Mouse (Mus musculus) ovary, postnatal 14 days (tissue): ENCODE results near the gene Sp6.

Experiments used
- DNase-seq: peaks from one replicate; pipeline ENCODE4 v3.0.0; 2022; ENCODE audit warnings: low spot score

The Sp6 gene

DNA sequence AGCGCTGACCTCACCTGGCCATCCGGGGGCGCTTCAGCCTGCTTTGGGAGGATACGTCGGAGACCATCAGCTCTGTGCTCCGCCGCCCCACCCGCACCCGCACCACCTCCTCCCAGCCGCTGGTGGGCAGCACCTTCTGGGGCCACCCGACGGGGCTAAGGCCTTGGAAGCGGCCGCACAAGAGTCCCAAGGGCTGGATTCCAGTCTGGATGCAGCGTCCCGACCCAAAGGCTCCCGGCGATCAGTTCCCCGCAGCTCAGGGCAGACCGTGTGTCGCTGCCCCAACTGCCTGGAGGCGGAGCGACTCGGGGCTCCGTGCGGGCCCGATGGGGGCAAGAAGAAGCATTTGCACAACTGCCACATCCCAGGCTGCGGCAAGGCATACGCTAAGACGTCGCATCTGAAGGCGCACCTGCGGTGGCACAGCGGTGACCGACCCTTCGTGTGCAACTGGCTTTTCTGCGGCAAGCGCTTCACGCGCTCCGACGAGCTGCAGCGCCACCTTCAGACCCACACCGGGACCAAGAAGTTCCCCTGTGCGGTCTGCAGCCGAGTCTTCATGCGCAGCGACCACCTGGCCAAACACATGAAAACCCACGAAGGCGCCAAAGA, 8.8 kb downstream of the Sp6 start:
- DNase-seq: peak; percentile 72

DNA sequence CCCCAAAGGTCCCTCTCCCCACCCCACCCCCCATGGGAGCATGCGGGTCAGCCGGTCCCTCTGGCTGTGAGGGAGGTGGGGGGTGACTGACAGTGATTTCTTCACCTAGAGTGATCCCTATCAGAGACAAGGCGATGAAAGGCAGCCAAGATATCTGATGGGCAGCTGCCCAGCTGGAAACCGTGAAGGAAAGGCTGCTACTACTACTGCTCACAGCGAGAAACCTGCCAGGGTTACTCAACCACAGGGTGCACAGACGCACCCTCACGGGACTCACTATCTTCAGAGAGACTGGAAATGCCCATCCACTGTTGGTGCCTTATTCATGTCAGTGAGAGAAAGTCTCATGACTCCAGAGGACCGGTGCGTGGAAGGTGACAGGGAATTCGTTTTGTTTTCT, 11.8 kb downstream of the Sp6 start:
- DNase-seq: peak; percentile 43

DNA sequence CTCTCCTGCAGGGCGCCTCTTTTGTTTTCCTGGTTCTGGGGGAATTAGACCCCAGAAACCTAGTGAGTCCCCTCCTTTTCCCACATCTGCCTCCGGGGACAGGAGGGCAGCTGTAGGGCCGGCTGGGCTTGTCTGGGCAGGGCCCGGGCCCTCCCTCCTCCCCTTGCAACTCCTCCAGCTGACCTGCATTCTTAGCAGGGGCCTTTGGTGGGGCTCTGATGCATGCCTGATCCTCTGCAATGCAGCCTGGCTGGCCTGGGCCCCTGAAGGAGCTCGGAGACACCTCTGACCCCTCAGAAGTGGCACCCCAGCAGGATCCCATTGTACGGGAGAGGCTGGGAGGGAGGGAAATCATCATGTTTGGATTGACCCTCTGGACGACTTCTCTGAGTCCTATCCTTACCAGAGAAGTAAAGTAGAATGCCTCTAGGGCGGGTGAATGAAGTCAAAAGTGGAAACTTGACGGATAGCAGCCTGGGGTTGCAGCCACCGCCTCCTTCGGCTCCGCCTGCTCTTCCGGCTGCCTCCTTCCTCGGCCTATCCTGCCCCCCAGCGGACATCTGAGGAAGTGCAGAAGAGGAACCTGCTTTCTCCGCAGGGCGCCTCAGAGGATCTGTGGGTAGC, 12.6 kb downstream of the Sp6 start:
- peak; percentile 90 for DNase-seq

DNA sequence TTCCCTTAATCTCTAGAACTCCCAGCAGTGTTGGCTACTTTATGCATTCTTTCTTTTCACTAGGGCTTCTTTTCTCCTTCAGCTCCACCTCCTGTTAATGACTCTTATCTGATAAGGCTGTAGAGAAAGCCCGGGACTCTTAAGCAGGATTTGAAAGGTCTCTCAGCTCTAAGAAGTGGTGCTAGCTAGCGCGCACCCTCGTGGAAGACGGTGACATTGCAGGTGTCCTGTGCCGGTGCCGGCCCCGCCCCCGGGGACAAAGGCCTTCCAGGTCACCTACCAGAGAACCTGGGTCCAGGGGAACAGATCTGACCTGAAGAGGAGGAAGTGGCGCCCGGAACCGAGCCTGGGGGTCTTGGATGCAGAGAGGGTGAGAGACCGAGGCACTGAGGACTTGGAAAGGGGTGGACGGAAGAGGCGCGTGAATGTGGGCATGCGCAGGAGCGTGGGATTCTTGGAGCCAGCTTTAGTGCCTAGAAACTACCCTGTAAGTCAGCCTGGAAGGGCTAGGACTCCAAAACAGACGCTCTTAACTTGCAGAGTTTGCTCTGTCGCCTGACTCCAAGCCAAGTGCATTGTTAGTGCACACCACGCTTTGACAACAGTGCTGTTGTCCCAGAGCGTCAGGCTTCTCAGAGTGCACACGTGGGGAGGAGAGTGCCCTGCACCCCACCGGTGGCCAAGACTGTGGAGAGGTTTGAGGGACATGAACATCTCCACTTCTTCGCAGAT, 16.7 kb downstream of the Sp6 start, which contains the start of gene Scrn2:
Gene Scrn2, plus strand, starts transcription at position 253 of the 732 bp plus-strand sequence.
- peak; percentile 81 for DNase-seq

DNA sequence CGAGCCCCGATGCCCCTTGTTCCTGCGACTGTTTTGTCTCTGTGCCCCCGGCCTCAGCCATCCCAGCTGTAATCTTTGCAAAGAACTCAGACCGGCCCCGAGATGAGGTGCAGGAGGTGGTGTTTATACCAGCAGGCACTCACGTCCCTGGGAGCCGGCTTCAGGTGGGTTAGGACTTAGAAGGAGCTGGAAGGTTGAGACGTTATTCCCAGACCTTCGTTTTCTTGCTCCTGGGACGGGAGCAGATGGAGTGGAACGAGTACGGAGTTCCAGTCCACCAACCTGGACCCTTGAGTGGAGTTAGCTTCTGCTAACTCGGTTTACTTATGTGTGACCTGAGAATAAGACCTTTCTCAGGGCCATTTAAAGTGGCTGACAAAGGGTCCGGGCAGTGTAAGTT, 17.2 kb downstream of the Sp6 start:
- no peak for DNase-seq

DNA sequence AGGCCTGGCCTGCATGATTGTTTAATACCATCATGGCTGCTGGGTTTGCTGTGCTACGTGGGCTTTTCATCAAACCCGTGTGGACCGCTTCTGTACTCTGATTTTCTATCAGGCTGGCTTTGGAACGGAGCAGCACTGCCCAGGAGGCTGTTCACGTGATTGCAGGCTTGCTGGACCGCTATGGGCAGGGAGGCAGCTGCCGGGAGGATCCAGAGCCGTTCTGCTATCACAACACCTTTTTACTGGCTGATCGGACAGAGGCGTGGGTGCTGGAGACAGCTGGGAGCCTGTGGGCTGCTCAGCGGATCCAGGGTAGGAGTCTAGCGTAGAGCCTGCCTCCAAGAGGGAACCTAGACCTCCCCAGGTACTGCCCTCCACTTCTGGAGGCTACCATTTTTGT, 18.8 kb downstream of the Sp6 start:
- DNase-seq: no peak

DNA sequence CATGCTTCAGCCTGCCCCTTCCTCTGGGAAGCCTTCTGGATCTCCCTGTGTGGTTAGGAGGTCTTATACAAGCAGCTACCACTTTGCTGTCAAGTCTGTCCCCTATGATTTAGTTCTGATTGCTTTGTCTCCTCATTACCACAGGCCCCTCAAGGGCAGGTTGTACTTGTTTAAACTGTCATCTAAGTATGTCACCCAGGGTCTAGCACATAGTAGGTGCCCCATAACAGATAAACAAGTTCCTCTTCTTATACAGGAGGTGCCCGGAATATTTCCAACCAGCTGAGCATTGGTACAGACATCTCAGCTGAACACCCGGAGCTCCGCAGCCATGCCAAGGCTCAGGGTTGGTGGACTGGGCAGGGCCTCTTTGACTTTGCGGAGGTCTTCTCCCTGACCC, 19.3 kb downstream of the Sp6 start:
- DNase-seq: no peak

DNA sequence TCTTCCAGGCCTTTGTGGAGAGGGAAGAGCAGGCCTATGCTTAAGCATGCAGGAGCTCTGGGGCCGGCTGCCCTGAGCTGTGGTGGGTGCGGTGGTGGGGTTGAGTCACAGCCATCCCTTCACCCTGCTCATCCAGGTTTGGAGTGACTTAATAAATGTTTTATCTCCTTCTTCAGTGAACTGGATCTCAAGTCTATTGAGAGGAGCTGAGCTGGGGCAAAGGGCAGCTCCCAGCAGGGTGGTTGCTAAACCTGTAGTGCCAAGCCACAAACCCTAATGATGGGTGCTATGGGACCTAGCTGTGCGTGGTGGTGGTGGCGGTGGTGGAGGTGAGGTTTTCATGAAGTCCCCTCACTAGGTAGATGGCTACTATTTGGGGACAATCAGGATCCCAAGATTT, 20.6 kb downstream of the Sp6 start:
- no peak for DNase-seq

DNA sequence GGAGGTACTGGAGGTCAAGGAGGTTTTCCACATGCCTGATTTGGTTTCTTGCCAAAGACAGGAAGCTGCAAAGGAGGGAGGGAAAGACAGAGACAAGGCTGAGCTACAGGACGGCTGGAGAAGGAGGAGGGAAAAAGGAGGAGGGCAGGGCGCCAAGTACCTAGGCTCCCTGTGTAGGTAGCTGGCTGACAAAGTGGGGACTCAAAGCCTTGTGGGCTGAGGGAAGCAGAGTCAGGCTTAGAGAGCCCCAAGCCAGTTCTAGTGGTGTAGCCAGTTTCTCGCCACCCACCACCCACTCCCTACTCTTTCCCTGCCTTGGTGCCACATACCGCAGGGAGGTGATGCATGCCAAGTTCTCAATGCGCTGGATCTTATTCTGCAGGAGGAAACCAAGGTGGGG, 22.9 kb downstream of the Sp6 start:
- DNase-seq: no peak

DNA sequence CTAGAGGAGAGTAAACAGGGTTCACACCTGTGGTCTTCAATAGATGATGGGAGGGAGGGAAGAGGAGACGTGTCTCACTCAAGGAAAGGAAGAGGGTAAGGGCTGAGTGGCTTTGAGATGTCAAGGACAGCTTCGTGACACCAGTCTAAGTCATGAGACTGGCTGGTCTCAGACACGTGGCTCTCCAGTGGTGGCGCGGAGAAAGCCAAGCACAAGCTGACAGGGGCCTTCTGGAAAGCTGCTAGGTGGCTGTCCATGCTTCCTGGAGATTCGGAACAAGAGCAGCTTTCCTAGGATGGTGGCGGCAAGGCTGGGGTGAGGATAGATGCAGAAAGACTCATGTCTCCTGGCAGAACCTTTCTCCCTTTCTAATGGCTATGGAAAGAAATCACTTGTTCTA, 25.7 kb downstream of the Sp6 start:
- no peak for DNase-seq

DNA sequence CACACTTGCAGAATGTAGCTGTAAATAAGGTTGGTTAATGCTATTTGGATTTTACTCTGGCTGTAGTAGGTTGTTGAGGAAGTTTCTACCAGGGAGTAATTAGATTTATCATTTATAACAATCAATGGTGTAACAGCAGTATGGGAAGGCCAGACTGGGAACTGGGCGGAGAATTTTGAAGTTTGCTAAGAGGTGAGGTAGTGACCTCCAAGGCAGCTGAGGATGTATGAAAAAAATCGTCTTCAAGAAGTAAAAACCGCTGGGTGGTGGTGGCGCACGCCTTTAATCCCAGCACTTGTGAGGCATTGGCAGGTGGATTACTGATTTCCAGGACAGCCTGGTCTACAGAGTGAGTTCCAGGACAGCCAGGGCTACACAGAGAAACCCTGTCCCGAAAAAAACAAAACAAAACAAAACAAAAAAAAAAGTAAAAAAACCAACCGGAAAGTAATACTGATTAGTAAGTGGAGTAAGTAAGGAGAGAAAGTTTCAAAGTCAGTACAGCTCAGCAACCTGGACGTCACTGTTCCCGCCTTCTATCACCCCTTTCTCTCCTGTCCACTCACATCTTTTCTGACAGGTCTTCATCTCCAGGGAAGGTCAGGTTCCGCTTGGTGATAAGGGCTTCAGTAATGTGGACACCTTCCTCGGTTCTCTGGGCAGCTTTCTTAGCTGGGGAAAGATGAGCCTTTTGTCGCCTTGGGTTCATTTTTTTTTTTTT, 27.3 kb downstream of the Sp6 start:
- DNase-seq: no peak

DNA sequence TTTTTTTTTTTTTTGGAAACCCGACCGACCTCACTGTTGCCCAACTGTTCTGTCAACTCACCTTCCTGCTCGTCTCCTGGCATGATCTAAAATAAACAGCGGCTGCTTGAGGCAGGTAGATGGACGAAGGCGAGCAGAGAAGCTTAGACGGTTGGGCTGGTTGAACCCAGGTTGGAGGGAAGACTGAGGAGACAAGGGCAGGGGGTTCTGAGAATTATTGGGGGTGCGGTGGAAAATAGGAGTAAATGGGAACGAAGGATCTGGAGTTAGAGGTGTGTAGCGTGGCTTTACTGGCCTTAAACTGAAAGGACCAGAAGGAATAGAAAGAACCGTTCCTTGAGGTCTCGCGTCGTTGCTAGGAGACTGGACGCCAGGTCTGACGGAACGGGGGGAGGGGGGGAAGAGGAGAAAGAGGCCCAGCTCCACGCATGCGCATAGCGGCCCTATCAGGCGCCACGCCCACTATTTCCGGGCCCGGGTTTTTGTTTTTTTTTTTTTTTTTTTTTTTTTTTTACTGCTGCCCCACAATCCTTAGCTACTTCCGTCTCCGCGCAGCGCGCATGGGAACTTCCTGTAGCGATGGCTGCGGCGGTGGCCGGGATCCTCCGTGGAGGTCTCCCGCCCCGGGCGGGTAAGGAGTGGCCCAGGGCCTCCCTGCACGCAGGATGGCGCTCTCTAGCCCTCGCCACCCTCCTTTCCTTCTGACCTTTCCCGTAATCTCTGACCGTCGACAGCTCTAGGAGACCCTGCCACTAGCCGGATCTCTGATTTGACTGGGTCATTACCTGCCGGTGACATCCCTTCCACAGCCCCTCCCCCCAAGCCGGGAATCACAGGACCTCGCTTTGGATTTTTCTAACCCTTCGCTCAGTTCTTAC, 28.1 kb downstream of the Sp6 start, which contains the start of the genes Lrrc46 and Mrpl10:
Gene Lrrc46, minus strand, starts transcription at position 386 of the 878 bp plus-strand sequence.
Gene Mrpl10, plus strand, starts transcription at position 539 of the 878 bp plus-strand sequence.
- DNase-seq: peak; percentile 81

DNA sequence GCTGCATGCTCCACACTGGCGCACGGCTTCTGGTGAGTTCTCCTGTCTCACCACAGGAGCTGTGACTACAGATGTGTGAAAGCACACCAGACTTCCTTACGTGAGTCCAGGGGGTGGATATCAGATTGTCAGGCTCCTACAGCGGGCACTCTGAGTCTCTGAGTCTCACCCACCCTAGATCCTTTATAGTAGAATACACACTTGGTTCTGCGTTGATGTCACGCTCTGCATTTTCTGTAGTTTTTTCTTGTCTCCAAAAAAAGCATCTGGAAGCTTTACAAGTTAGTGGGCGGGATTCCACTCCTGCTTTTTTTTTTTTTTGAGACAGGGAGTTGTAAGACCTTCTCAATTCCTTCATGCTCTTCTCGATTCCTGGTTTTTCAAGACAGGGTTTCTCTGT, 31.7 kb downstream of the Sp6 start:
- DNase-seq: no peak

DNA sequence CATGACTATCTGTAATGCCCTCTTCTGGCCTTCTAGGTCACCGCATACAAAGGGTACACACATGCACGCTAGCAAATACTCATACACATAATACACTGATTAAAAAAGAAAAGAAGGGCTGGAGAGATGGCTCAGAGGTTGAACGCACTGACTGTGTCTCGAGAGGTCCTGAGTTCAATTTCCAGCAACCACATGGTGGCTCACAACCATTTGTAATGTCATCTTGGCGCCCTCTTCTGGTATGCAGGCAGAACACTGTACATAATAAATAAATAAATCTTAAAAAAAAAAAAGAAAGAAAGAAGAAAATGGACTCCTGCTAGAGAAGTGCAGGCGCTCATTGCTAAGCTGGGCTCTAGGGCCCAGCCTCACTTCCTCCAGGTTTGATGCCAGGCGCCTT, 32.7 kb downstream of the Sp6 start:
- DNase-seq: no peak

DNA sequence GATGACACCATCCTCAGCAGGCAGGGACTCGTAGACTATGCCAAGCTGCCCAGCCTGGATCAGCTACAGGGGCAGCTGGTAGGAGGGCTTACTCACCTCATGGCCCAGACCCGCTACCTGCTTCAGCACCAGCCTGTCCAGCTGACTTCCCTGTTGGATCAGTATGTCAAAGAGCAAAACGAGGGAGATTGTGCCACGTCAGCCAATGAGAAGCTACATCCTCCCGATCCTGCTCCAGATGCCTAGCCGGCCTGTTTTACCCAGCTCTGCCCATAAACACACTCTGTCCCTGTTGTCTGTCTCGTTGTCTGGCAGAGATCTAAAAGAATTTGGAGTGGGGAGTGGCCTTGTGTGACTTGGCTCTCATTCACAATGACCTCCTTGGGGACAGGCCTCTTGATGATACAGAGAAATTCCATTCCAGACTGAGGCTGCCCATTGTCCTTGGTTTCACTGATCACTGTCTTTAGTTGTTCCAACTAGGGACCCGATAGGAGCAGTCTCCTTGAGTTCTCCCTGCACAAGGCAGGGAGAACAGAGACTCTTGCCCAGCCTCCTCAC, 35.0 kb downstream of the Sp6 start:
- DNase-seq: no peak

DNA sequence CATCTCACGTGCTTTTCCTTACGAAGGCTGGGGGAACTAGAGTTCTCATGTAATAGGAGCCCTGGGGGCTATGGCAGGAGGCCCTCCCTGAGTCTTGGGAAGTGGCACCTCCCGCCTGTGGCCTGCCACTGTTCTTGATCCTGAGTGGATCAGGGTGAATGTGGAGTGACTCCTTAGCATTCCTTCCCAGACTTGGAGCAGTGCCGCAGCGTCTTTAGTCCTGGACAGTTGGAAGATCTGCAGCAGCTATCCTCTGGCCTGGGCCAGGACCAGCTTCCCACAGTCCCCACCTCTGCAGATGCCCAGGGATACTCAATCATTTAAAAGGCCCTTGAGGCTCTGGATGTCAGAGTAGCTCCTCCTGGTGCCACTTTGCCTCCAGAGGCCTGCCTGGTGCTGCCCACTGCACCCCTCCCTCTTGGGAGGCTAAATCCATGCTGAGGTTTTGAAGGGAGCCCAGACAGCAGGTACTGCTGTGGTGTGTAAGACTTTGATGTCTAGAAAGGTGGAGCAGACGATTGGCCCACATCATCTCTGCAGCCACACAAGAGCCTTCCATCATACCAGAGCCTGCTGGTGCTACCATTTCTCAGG, 36.4 kb downstream of the Sp6 start:
- no peak for DNase-seq

DNA sequence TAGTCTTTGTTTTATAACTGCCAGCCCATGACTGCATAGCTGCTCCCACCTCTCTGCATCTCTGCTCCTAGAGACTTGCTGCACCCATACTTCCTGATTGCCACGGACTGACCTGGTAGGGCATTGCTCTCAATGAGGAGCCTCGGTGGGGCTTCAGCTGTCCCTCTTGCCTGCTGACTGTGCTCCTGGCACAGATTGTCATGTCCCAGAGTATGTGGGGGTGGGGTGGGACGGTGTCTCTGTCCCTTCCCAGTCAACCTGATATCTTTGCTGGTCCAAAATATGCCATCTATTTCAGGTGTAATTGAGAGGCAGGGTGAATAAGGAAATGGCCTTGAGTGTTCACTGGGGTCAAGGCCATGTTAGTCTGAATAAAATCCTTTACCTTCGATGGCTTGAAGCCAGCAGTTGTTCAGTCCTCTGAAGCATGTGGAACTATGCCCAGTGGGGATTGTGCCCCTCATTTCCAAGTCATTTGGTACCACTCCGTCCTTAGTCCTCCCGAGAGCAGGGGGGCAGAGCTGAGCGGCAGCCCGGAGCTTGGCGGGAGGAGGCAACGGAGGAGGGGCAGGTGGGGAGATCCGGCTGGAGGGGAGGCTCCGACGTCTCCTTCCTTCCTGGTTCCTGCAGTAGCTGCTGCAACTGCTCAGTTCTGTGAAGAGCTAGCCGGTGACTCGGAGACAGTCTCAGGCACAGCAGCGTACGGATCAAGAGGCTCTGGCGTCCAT, 37.2 kb downstream of the Sp6 start, which contains the start of gene Osbpl7:
Gene Osbpl7, plus strand, starts transcription at position 413 of the 728 bp plus-strand sequence.
- peak; percentile 60 for DNase-seq

DNA sequence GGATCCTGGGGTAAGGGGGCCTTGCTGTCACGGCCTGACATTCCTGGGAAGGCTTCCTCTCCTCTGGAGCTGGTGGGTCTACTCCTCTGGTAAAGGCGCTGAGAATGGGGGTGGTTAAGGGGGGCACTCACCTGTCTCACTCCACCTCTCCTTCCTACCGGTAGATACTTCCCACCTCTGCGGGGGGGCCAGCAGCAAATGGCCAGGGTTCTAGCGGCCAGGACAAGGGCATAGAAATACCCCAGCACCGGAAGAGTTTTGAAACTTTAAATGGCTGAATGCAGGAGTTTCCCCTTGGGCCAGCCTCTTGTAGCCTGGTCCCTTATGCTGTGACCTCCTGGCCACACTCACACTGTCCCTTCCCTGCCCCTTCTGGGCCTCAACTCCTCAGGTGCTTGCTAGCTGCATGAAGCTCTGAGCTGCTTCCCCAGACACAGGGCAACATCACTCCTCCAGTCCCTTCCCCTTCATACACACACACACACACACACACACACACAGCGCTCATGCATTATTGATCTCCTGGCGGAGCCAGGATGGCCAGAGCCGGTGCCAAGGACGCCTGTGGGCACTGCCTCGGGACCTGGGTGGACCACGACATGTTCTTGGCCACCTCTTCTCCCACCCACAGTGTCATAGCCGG, 37.9 kb downstream of the Sp6 start:
- DNase-seq: no peak

DNA sequence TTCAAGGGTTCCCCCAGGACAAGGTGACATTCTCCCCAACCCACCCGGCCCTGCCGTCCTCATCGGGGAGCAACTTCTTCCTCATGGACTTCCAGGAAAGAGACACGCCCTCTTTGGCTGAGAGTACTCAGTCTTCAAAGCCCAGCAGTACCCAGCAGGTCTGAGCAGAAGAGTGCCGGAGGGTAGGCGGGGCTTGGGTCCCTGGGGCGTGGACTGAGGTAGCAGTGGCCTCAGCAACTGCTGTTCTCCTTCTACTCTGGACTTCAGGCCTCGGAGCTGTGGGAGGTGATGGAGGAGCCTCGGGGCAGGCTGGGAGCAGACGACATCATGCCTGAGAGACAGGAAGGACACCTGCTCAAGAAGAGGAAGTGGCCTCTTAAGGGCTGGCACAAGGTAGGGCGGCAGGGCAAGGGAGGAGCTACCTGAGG, 39.0 kb downstream of the Sp6 start:
- DNase-seq: no peak
